Mouse (Mus musculus): ENCODE measurements around the gene 4931429L15Rik. TPM values are rescaled to one million over a fixed set of nuclear protein-coding genes. Genes with fewer than 3 reads are reported as not detected.
"Not testable (repeated sequence)": the region's sequence is repeated elsewhere in the genome, so short reads cannot be mapped to it uniquely, and the experiment has no call there.

Gene 4931429L15Rik
- polyA plus RNA-seq (2012; rRNA removed): not detected in 2 replicates

- H3K27me3 ChIP-seq (ENCODE audit: control insufficient read depth, insufficient read depth, low read length); DNase-seq; H3K4me3 ChIP-seq (replicated peaks; ENCODE audit: insufficient read depth, low read depth, low read length); H3K27ac ChIP-seq (ENCODE audit: insufficient read depth, low read length); H3K4me1 ChIP-seq (ENCODE audit: control insufficient read depth, insufficient read depth, low read length): not testable (repeated sequence)
- 87% methylated on average over 6 of the region's 6 CpGs for WGBS
Observed at GRCm38 (mm10) chr9:46319886-46320285, at the start of gene 4931429L15Rik. Gene 4931429L15Rik, minus strand, starts transcription at chr9:46319986.

- no peak overlapping the region for H3K4me3 ChIP-seq (replicated peaks; ENCODE audit: insufficient read depth, low read depth, low read length)
- no peak overlapping the region for H3K27ac ChIP-seq (ENCODE audit: insufficient read depth, low read length)
- H3K4me1 ChIP-seq (ENCODE audit: control insufficient read depth, insufficient read depth, low read length): no peaks in the 10 kb centered on the region
- no peaks in the 10 kb centered on the region for H3K27me3 ChIP-seq (ENCODE audit: control insufficient read depth, insufficient read depth, low read length)
- WGBS: 56% methylated on average over 2 of the region's 2 CpGs
- TF ChIP-seq POLR2A (IDR thresholded peaks at IDR 0.05; ENCODE audit: borderline replicate concordance, insufficient read depth, low read length) (no peak), CTCF (IDR thresholded peaks at IDR 0.05; ENCODE audit: borderline replicate concordance, insufficient read depth, low read depth, low read length) (no peak)
- DNase-seq: no peak
Observed at GRCm38 (mm10) chr9:46362459-46362858, 42.7 kb upstream of the 4931429L15Rik start.

GRCm38 (mm10) chr9:46361461-46362111 is 41.8 kb upstream of the 4931429L15Rik start:
- no peak overlapping the region for H3K27ac ChIP-seq (ENCODE audit: insufficient read depth, low read length)
- TF ChIP-seq CTCF (IDR thresholded peaks at IDR 0.05; ENCODE audit: borderline replicate concordance, insufficient read depth, low read depth, low read length): no peak
- no peak for TF ChIP-seq POLR2A (IDR thresholded peaks at IDR 0.05; ENCODE audit: borderline replicate concordance, insufficient read depth, low read length)
- no peak overlapping the region for H3K4me3 ChIP-seq (replicated peaks; ENCODE audit: insufficient read depth, low read depth, low read length)
- H3K4me1 ChIP-seq (ENCODE audit: control insufficient read depth, insufficient read depth, low read length): no peaks in the 10 kb centered on the region
- DNase-seq: no peak
- 44% methylated on average over 11 of the region's 11 CpGs for WGBS
- no peaks in the 10 kb centered on the region for H3K27me3 ChIP-seq (ENCODE audit: control insufficient read depth, insufficient read depth, low read length)

- DNase-seq: peak; percentile 71 to 72
- TF ChIP-seq POLR2A (IDR thresholded peaks at IDR 0.05; ENCODE audit: borderline replicate concordance, insufficient read depth, low read length): no peak
- peak; percentile 70 for TF ChIP-seq CTCF (IDR thresholded peaks at IDR 0.05; ENCODE audit: borderline replicate concordance, insufficient read depth, low read depth, low read length)
- no peaks in the 10 kb centered on the region for H3K27me3 ChIP-seq (ENCODE audit: control insufficient read depth, insufficient read depth, low read length)
- peaks cover 9% of the 10 kb centered on the region for H3K4me1 ChIP-seq (ENCODE audit: control insufficient read depth, insufficient read depth, low read length)
- 5% methylated on average over 3 of the region's 3 CpGs for WGBS
- H3K4me3 ChIP-seq (replicated peaks; ENCODE audit: insufficient read depth, low read depth, low read length): no peak overlapping the region
- no peak overlapping the region for H3K27ac ChIP-seq (ENCODE audit: insufficient read depth, low read length)
Observed at GRCm38 (mm10) chr9:46353992-46354391, 34.2 kb upstream of the 4931429L15Rik start.

- no peak overlapping the region for H3K4me3 ChIP-seq (replicated peaks; ENCODE audit: insufficient read depth, low read depth, low read length)
- 26% methylated on average over 5 of the region's 5 CpGs for whole genome bisulfite sequencing
- H3K4me1 ChIP-seq (ENCODE audit: control insufficient read depth, insufficient read depth, low read length): peaks cover 9% of the 10 kb centered on the region
- no peaks in the 10 kb centered on the region for H3K27me3 ChIP-seq (ENCODE audit: control insufficient read depth, insufficient read depth, low read length)
- H3K27ac ChIP-seq (ENCODE audit: insufficient read depth, low read length): no peak overlapping the region
- TF ChIP-seq CTCF (IDR thresholded peaks at IDR 0.05; ENCODE audit: borderline replicate concordance, insufficient read depth, low read depth, low read length) (no peak), POLR2A (IDR thresholded peaks at IDR 0.05; ENCODE audit: borderline replicate concordance, insufficient read depth, low read length) (no peak)
- DNase-seq: no peak
Observed at GRCm38 (mm10) chr9:46353330-46353724, 33.5 kb upstream of the 4931429L15Rik start.

- no peak for DNase-seq
- no peak for TF ChIP-seq CTCF (IDR thresholded peaks at IDR 0.05; ENCODE audit: borderline replicate concordance, insufficient read depth, low read depth, low read length)
- TF ChIP-seq POLR2A (IDR thresholded peaks at IDR 0.05; ENCODE audit: borderline replicate concordance, insufficient read depth, low read length): no peak
- Histone ChIP-seq H3K27ac (ENCODE audit: insufficient read depth, low read length) (no peak overlapping the region), H3K4me1 (ENCODE audit: control insufficient read depth, insufficient read depth, low read length) (peaks cover 9% of the 10 kb centered on the region), H3K27me3 (ENCODE audit: control insufficient read depth, insufficient read depth, low read length) (no peaks in the 10 kb centered on the region), H3K4me3 (replicated peaks; ENCODE audit: insufficient read depth, low read depth, low read length) (no peak overlapping the region)
- WGBS: 77% methylated on average over 12 of the region's 12 CpGs
Observed at GRCm38 (mm10) chr9:46352651-46353329, 33.0 kb upstream of the 4931429L15Rik start.

GRCm38 (mm10) chr9:46350451-46350981 is 30.7 kb upstream of the 4931429L15Rik start:
- DNase-seq: peak in 1 of 2 experiments; percentile 36
- no peak overlapping the region for H3K4me3 ChIP-seq (replicated peaks; ENCODE audit: insufficient read depth, low read depth, low read length)
- H3K27ac ChIP-seq (ENCODE audit: insufficient read depth, low read length): no peak overlapping the region
- 21% methylated on average over 9 of the region's 9 CpGs for whole genome bisulfite sequencing
- H3K27me3 ChIP-seq (ENCODE audit: control insufficient read depth, insufficient read depth, low read length): no peaks in the 10 kb centered on the region
- peaks cover 9% of the 10 kb centered on the region for H3K4me1 ChIP-seq (ENCODE audit: control insufficient read depth, insufficient read depth, low read length)
- no peak for TF ChIP-seq POLR2A (IDR thresholded peaks at IDR 0.05; ENCODE audit: borderline replicate concordance, insufficient read depth, low read length)
